Mouse (Mus musculus): Measurements from ENCODE around the gene Hcn1.

- TF ChIP-seq CTCF (IDR thresholded peaks at IDR 0.05; ENCODE audit: insufficient read depth, low read depth, low read length) (no peak), POLR2A (IDR thresholded peaks at IDR 0.05; ENCODE audit: insufficient read depth, low read depth, low read length) (no peak)
These were observed 419.1 kb downstream of the Hcn1 start for GRCm38 (mm10) chr13:118021176-118021575.
